Mouse (Mus musculus) midbrain, embryonic 16.5 days (tissue): ENCODE results near the gene Ppp1r3a. TPM values are rescaled to one million over a fixed set of nuclear protein-coding genes. Genes with fewer than 3 reads are reported as not detected.
"Not testable (repeated sequence)": the region's sequence is repeated elsewhere in the genome, so short reads cannot be mapped to it uniquely, and the experiment has no call there.

Experiments used
- ATAC-seq: fragments of 200-750 bp; cut with Nextera tagmentation; 2 replicates; pipeline ENCODE4 v1.8.0; 2017; ENCODE audit warnings: moderate TSS enrichment
- H3K27ac ChIP-seq: fragments of 300-500 bp; sonication (generic); 2 replicates; pipeline ENCODE4 v1.5.1; 2014; ENCODE audit warnings: mild to moderate bottlenecking, low read length, mixed read lengths
- H3K27me3 ChIP-seq: fragments of 300-500 bp; sonication (generic); 2 replicates; pipeline ENCODE4 v1.6.1; 2014; ENCODE audit warnings: low read depth, low read length, mixed read lengths; ENCODE audit not compliant: control insufficient read depth, insufficient read depth
- H3K36me3 ChIP-seq: fragments of 300-500 bp; sonication (generic); 2 replicates; pipeline ENCODE4 v1.6.1; 2014; ENCODE audit warnings: mild to moderate bottlenecking, low read length, moderate library complexity, mixed read lengths; ENCODE audit not compliant: control insufficient read depth, insufficient read depth
- H3K4me1 ChIP-seq: fragments of 300-500 bp; sonication (generic); 2 replicates; pipeline ENCODE4 v1.6.1; 2014; ENCODE audit warnings: mild to moderate bottlenecking, low read length, mixed read lengths; ENCODE audit not compliant: control insufficient read depth, insufficient read depth
- H3K4me2 ChIP-seq: fragments of 300-500 bp; sonication (generic); 2 replicates; pipeline ENCODE4 v1.6.1; 2014; ENCODE audit warnings: mild to moderate bottlenecking, low read length, mixed read lengths
- H3K4me3 ChIP-seq: fragments of 300-500 bp; sonication (generic); 2 replicates; pipeline ENCODE4 v1.5.1; 2014; ENCODE audit warnings: low read depth, mild to moderate bottlenecking, low read length, moderate library complexity, mixed read lengths
- H3K9ac ChIP-seq: fragments of 300-500 bp; sonication (generic); 2 replicates; pipeline ENCODE4 v1.6.1; 2014; ENCODE audit warnings: low read depth, low read length, mixed read lengths
- H3K9me3 ChIP-seq: fragments of 300-500 bp; sonication (generic); replicated peaks from 2 replicates; pipeline ENCODE4 v1.6.1; 2014; ENCODE audit warnings: mild to moderate bottlenecking, low read length, mixed read lengths; ENCODE audit not compliant: control insufficient read depth, poor library complexity, severe bottlenecking
- WGBS: fragments of 180-500 bp; shearing (Covaris S2); extraction: QIAGEN DNeasy Blood & Tissue Kit; methylation state at CpG from one replicate; pipeline ENCODE4 v1.1.7; 2014; 5-methylcytosine and 5-hydroxymethylcytosine counted together
- polyA plus RNA-seq: library from polyadenylated mRNA; unstranded; fragments of >200 nt; fragmentation: Nextera tagmentation; extraction: Ambion mirVana; gene quantifications from 2 replicates; pipeline ENCODE4 v1.2.1, GENCODE M21; 2015

The Ppp1r3a gene
- polyA plus RNA-seq, 1 experiment from 2014 or later: 0.03 TPM

DNA sequence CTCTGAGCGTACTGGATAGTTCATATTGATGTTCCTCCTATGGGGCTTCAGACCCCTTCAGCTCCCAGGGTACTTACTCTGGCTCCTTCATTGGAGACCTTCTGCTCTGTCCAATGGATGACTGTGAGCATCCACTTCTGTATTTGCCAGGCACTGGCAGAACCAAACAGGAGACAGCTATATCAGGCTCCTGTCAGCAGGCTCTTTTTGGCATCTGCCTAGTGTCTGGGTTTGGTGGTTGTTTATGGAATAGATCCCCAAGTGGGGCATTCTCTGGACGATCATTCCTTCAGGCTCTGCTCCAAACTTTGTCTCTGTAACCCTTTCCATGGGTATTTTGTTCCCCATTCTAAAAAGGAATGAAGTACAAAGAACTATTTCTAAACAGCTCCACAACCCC lies 87.4 kb downstream of the Ppp1r3a start:
- not testable (repeated sequence) for H3K36me3 ChIP-seq, H3K27ac ChIP-seq, H3K9me3 ChIP-seq, H3K9ac ChIP-seq, H3K4me3 ChIP-seq, H3K27me3 ChIP-seq, H3K4me2 ChIP-seq, ATAC-seq, H3K4me1 ChIP-seq
- WGBS: 93% methylated on average over 2 of the region's 2 CpGs

Other genes starting within 250 kb of the Ppp1r3a start
- gene Foxp2, start 146.1 kb upstream of the Ppp1r3a start, polyA plus RNA-seq: 90.8 and 93.0 TPM in 2 replicates